ENCODE assay signal across 8 mouse cellular contexts in genomic region chr2:178141489-178141922, GRCm38 (mm10). TPM values are rescaled to one million over a fixed set of nuclear protein-coding genes. Genes with fewer than 3 reads are reported as not detected.
DNase-seq lines count a peak whose midpoint lies in the region; ATAC-seq lines count a peak whose summit lies in the region.

No protein-coding gene starts in this region.

- H3K27me3 ChIP-seq in megakaryocyte, embryonic 14.5 days (replicated peaks): peaks cover 43% of the 10 kb centered on the region
- 0 out of 2 replicates have a peak, but pooled peaks cover 2% of the 10 kb centered on the region for H3K27me3 ChIP-seq in hindbrain, embryonic 13.5 days

- peak overlapping the region; percentile 76 for H3K4me3 ChIP-seq in megakaryocyte, embryonic 14.5 days (replicated peaks)
- peak overlapping the region; percentile 74 for H3K4me3 ChIP-seq in hindbrain, embryonic 13.5 days

- intact Hi-C loops in left cerebral cortex, postnatal 4 days (cut with DNase I): no loop called here

- peak overlapping the region; percentile 86 for H3K4me2 ChIP-seq in hindbrain, embryonic 13.5 days

- no peak for ATAC-seq in megakaryocyte, adult 5-6 weeks (ENCODE audit: poor library complexity, severe bottlenecking)
- peak; percentile 74 for ATAC-seq in hindbrain, embryonic 13.5 days (ENCODE audit: low FRiP score)

- H3K27ac ChIP-seq in hindbrain, embryonic 13.5 days: peak overlapping the region; percentile 95

- 4% methylated on average over 10 of the region's 10 CpGs for WGBS in hindbrain, embryonic 13.5 days

- peak; percentile 65 for DNase-seq in left cerebral cortex, postnatal 4 days
- DNase-seq in right cerebral cortex, postnatal 10 days (ENCODE audit: low spot score in 2 of 2): peak; percentile 86 to 91
- no peak for DNase-seq in lung, postnatal 14 days
- no peak for DNase-seq in lung, postnatal 4 days
- no peak for DNase-seq in urinary bladder, adult 18-20 months (ENCODE audit: low spot score in 2 of 2)

- H3K4me1 ChIP-seq in megakaryocyte, embryonic 14.5 days: peaks cover 74% of the 10 kb centered on the region
- peaks cover 44% of the 10 kb centered on the region for H3K4me1 ChIP-seq in hindbrain, embryonic 13.5 days (replicated peaks)

- H3K9ac ChIP-seq in hindbrain, embryonic 13.5 days: peak overlapping the region; percentile 97

- no peaks in the 10 kb centered on the region; the same call in 1 of the 2 replicates for H3K9me3 ChIP-seq in megakaryocyte, embryonic 14.5 days
- no peaks in the 10 kb centered on the region for H3K9me3 ChIP-seq in hindbrain, embryonic 13.5 days

- no peaks in the 10 kb centered on the region for H3K36me3 ChIP-seq in megakaryocyte, embryonic 14.5 days (replicated peaks; ENCODE audit: low read length)
- peaks cover 8% of the 10 kb centered on the region; the same call in 1 of the 2 replicates for H3K36me3 ChIP-seq in hindbrain, embryonic 13.5 days

RNA-seq across cellular contexts. Expression of gene Phactr3, which starts 22.7 kb away (rescaled TPM):
- 1.2 and 2.3 TPM in 2 replicates for polyA plus RNA-seq in megakaryocyte, embryonic 14.5 days (2012; ENCODE audit: insufficient read depth, low replicate concordance)
- total RNA-seq in megakaryocyte, adult 5-6 weeks (2015): 1.5 TPM in 1 of 2 replicates, not detected in the other
- total RNA-seq in megakaryocyte, adult 5-6 weeks (2017): not detected in 2 replicates
- 39.9 and 42.1 TPM in 2 replicates for polyA plus RNA-seq in hindbrain, embryonic 13.5 days (2015; fragmentation: Nextera tagmentation; extraction: Ambion mirVana)
- 100 to 1,000 TPM; 128 to 133 TPM for total RNA-seq in left cerebral cortex, postnatal 4 days (2021)

Comparison
In these comparisons a context has a peak if more than half of its experiments do, and no peak if none do; other contexts are left out.
1. DNase-seq: peak in left cerebral cortex, postnatal 4 days (single experiment) and right cerebral cortex, postnatal 10 days (2 of 2); none in lung, postnatal 14 days (single experiment), lung, postnatal 4 days (0 of 2) and urinary bladder, adult 18-20 months (0 of 2).
2. RNA of gene Phactr3, which starts 22.7 kb away (total RNA-seq): 128 to 133 TPM in left cerebral cortex, postnatal 4 days; 1.5 TPM in megakaryocyte, adult 5-6 weeks; every median in the first group is over 10 times any median in the second.